Mouse (Mus musculus) kidney, postnatal 36 days (tissue): ENCODE data around the gene A930018P22Rik.
"Not testable (repeated sequence)": the region's sequence is repeated elsewhere in the genome, so short reads cannot be mapped to it uniquely, and the experiment has no call there.

Experiments
- DNase-seq, 2 experiments: peaks; one replicate each; pipeline ENCODE4 v3.0.0; 2021 to 2022; ENCODE audit warnings: mixed read lengths in 2 of 2

The A930018P22Rik gene

GRCm38 (mm10) chr2:104122505-104123378, at the start of gene A930018P22Rik:
TSS of gene A930018P22Rik (plus strand) at chr2:104122769.
- peak; percentile 91 to 95 for DNase-seq

GRCm38 (mm10) chr2:104078285-104078684, 44.3 kb upstream of the A930018P22Rik start:
- DNase-seq, result not testable (repeated sequence)

GRCm38 (mm10) chr2:104081436-104082050, 41.0 kb upstream of the A930018P22Rik start:
- not testable (repeated sequence) for DNase-seq

GRCm38 (mm10) chr2:104082474-104082873, 40.1 kb upstream of the A930018P22Rik start:
- no peak for DNase-seq

- not testable (repeated sequence) for DNase-seq
These were observed 38.5 kb upstream of the A930018P22Rik start for GRCm38 (mm10) chr2:104084027-104084426.

GRCm38 (mm10) chr2:104087562-104087961, 35.0 kb upstream of the A930018P22Rik start:
- not testable (repeated sequence) for DNase-seq

- DNase-seq, result no peak
These were observed 29.3 kb upstream of the A930018P22Rik start for GRCm38 (mm10) chr2:104093305-104093704.

- peak; percentile 94 for DNase-seq
These were observed 26.8 kb upstream of the A930018P22Rik start, which contains the start of gene Cd59a for GRCm38 (mm10) chr2:104095741-104096213. TSS of gene Cd59a (plus strand) at chr2:104095801.

GRCm38 (mm10) chr2:104096256-104096655, 26.3 kb upstream of the A930018P22Rik start:
- peak in 1 of 2 experiments; percentile 21 for DNase-seq

GRCm38 (mm10) chr2:104096796-104097195, 25.8 kb upstream of the A930018P22Rik start:
- DNase-seq, result not testable (repeated sequence)

- not testable (repeated sequence) for DNase-seq
These were observed 25.2 kb upstream of the A930018P22Rik start for GRCm38 (mm10) chr2:104097396-104097795.

GRCm38 (mm10) chr2:104098529-104099230, 23.9 kb upstream of the A930018P22Rik start:
- no peak for DNase-seq

GRCm38 (mm10) chr2:104099231-104099585, 23.4 kb upstream of the A930018P22Rik start:
- no peak for DNase-seq

- DNase-seq, result no peak
These were observed 22.6 kb upstream of the A930018P22Rik start for GRCm38 (mm10) chr2:104099946-104100345.

- DNase-seq, result no peak
These were observed 17.8 kb upstream of the A930018P22Rik start for GRCm38 (mm10) chr2:104104800-104105199.

GRCm38 (mm10) chr2:104109021-104109420, 13.5 kb upstream of the A930018P22Rik start:
- not testable (repeated sequence) for DNase-seq

- no peak for DNase-seq
These were observed 13.0 kb upstream of the A930018P22Rik start for GRCm38 (mm10) chr2:104109528-104109927.

GRCm38 (mm10) chr2:104110031-104110430, 12.5 kb upstream of the A930018P22Rik start:
- DNase-seq, result no peak

- not testable (repeated sequence) for DNase-seq
These were observed 11.3 kb upstream of the A930018P22Rik start for GRCm38 (mm10) chr2:104111170-104111797.

GRCm38 (mm10) chr2:104113563-104113962, 9.0 kb upstream of the A930018P22Rik start:
- DNase-seq, result not testable (repeated sequence)

- DNase-seq, result no peak
These were observed 7.7 kb upstream of the A930018P22Rik start for GRCm38 (mm10) chr2:104114898-104115297.

GRCm38 (mm10) chr2:104117173-104117572, 5.4 kb upstream of the A930018P22Rik start:
- not testable (repeated sequence) for DNase-seq
